Mouse (Mus musculus) stomach, postnatal 0 days (tissue): ENCODE measurements around the gene Nr5a2.

Experiments used
- CTCF ChIP-seq: IDR thresholded peaks from 2 replicates; pipeline ENCODE4 v1.5.1; 2016; ENCODE audit warnings: antibody characterized with exemption, low read depth, mild to moderate bottlenecking, moderate library complexity
- EP300 ChIP-seq: optimal IDR thresholded peaks from 2 replicates; pipeline ENCODE3; 2016; ENCODE audit warnings: antibody characterized with exemption

DNA sequence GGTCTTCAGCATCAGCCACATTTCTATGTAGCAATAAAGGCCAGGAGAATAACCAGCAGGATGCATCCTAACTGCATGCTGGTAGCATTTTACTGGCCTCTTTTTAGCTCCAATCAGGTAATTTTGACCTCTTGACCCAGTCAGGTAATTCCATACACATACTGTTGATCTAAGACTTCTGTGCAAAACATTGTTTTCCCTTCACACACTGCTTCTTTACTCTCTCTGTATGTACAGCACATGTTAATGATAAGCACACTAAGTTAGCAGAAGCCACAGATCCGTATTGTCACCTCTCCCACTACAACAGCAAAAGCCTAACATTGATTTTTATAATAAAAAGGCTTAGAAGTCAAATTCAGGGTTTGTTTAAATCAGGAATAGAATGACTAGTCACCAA, 21.0 kb downstream of the Nr5a2 start:
- TF ChIP-seq EP300 (no peak), CTCF (no peak)
